ENCODE assay signal across 9 mouse cellular contexts in the genomic region with DNA sequence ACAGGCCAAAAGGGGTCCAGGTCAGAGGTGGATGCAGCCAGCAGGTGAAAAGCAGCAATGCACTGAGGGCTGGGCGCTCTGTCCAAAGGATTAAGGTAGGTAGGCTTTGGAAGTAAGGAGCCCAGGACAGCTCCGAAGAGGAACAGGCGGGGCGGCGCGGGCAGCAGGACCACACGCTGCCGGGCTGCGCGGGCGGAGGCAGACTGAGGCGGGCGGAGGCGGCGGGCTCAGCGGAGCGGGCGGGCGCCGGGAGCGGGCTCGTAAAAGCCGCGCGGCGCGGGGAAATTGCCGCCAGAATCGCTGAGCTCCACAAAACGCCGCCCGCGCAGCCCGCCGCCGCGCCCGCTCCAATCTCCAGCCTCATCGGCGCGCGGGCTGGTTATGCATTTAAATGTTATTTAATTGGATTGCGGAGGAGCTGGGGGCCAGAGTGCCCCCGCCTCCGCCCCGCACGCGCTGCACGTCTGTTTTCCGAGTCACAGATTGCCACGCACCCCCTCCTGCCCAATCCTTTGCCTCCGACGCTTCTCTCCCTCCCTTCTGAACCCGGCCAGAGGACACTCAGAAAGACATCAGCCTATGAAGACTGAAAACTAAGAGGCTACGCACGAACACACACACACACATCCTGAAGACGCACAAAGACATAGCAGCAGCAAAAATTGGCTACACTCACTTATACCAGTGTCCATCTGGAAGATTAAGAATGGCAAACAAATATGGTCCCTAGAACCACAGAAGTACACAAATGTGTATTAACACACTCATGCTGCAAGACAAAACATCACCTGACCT. TPM values are rescaled to one million over a fixed set of nuclear protein-coding genes. Genes with fewer than 3 reads are reported as not detected.
DNase-seq lines count a peak whose midpoint lies in the region; ATAC-seq lines count a peak whose summit lies in the region.
"Had no signal": no experiment of that assay in that cellular context is flagged by ENCODE, and none has a peak within 500 bp of the region (broad histone marks: within the 10 kb centered on the region; RNA-seq: fewer than 3 reads in every experiment).

No protein-coding gene starts in this region.

- peak overlapping the region; percentile 23; the same call in 1 of the 2 replicates for H3K4me3 ChIP-seq in liver, embryonic 16.5 days (ENCODE audit: low read depth, low read length)

- ATAC-seq in liver, embryonic 16.5 days (ENCODE audit: low read depth) = no peak

- H3K4me2 ChIP-seq in liver, embryonic 16.5 days (ENCODE audit: low read depth, low read length) = peak overlapping the region; percentile 18; the same call in 1 of the 2 replicates

- H3K4me1 ChIP-seq in liver, embryonic 16.5 days (ENCODE audit: control insufficient read depth, low read depth, low read length) = no peaks in the 10 kb centered on the region

- H3K27me3 ChIP-seq in liver, embryonic 16.5 days (ENCODE audit: control insufficient read depth, insufficient read depth, low read depth, low read length) = peaks cover 55% of the 10 kb centered on the region

- no peaks in the 10 kb centered on the region for H3K9me3 ChIP-seq in liver, embryonic 16.5 days (replicated peaks; ENCODE audit: control insufficient read depth, low read length)

- WGBS in liver, embryonic 16.5 days (ENCODE audit: insufficient replicate concordance) = 1% methylated on average over 47 of the region's 57 CpGs

- H3K9ac ChIP-seq in liver, embryonic 16.5 days (ENCODE audit: low read depth, low read length) = no peak overlapping the region

- peak; percentile 66 for DNase-seq in layer of hippocampus, adult 11-12 months (ENCODE audit: low spot score)
- no peak for DNase-seq in layer of hippocampus, adult 9-10 months (ENCODE audit: low spot score)
- peak; percentile 31 for DNase-seq in cerebellum, adult 8-10 months
- peak; percentile 28 to 62 for DNase-seq in frontal cortex, postnatal 14 days (ENCODE audit: low spot score in 2 of 2)
- peak; percentile 61 to 86 for DNase-seq in layer of hippocampus, adult 18-20 months (ENCODE audit: low spot score in 2 of 2)
- peak; percentile 75 for DNase-seq in right cerebral cortex, postnatal 4 days
- no peak for DNase-seq in spleen, postnatal 4 days (ENCODE audit: low spot score in 2 of 2)

- no peaks in the 10 kb centered on the region for H3K36me3 ChIP-seq in liver, embryonic 16.5 days (ENCODE audit: control insufficient read depth, insufficient read depth)

- H3K27ac ChIP-seq in liver, embryonic 16.5 days (ENCODE audit: low read length) = no peak overlapping the region
- H3K27ac ChIP-seq: macrophage had no signal

RNA-seq across cellular contexts. Expression of a gene that starts 20.1 kb away (rescaled TPM):
- 10 to 100 TPM; 18.3 to 19.9 TPM for total RNA-seq in layer of hippocampus, adult 18-20 months (2021)
- 5.1 and 5.8 TPM in 2 replicates for polyA plus RNA-seq in liver, embryonic 16.5 days (2015; fragmentation: Nextera tagmentation; extraction: Ambion mirVana)

Comparison
In these comparisons a context has a peak if more than half of its experiments do, and no peak if none do; other contexts are left out.
1. DNase-seq: peak in layer of hippocampus, adult 11-12 months (single experiment), cerebellum, adult 8-10 months (single experiment), frontal cortex, postnatal 14 days (2 of 2), layer of hippocampus, adult 18-20 months (2 of 2) and right cerebral cortex, postnatal 4 days (single experiment); none in layer of hippocampus, adult 9-10 months (single experiment) and spleen, postnatal 4 days (0 of 2).